Mouse (Mus musculus) limb, embryonic 13.5 days (tissue): Measurements from ENCODE around the gene Il10rb. TPM values are rescaled to one million over a fixed set of nuclear protein-coding genes. Genes with fewer than 3 reads are reported as not detected.
A peak's percentile ranks its signal among the peaks of the same experiment; 100 is the strongest.

Source experiments
- ATAC-seq: fragments of 200-750 bp; cut with Nextera tagmentation; 2 replicates; pipeline ENCODE4 v1.8.0; 2017; ENCODE audit warnings: low read depth, moderate number of reproducible peaks, moderate TSS enrichment; ENCODE audit not compliant: low FRiP score
- H3K27ac ChIP-seq: fragments of 300-500 bp; sonication (generic); 2 replicates; pipeline ENCODE4 v1.5.1; 2015; ENCODE audit warnings: inconsistent platforms, mild to moderate bottlenecking, moderate library complexity
- H3K27me3 ChIP-seq: fragments of 300-500 bp; sonication (generic); 2 replicates; pipeline ENCODE4 v1.6.1; 2015; ENCODE audit warnings: mild to moderate bottlenecking, inconsistent platforms
- H3K36me3 ChIP-seq: fragments of 300-500 bp; sonication (generic); 2 replicates; pipeline ENCODE4 v1.6.1; 2015; ENCODE audit warnings: inconsistent platforms, mild to moderate bottlenecking, moderate library complexity
- H3K4me1 ChIP-seq: fragments of 300-500 bp; sonication (generic); 2 replicates; pipeline ENCODE4 v1.6.1; 2015; ENCODE audit warnings: inconsistent platforms
- H3K4me2 ChIP-seq: fragments of 300-500 bp; sonication (generic); replicated peaks from 2 replicates; pipeline ENCODE4 v1.6.1; 2015; ENCODE audit warnings: inconsistent platforms, mild to moderate bottlenecking, moderate library complexity
- H3K4me3 ChIP-seq: fragments of 300-500 bp; sonication (generic); 2 replicates; pipeline ENCODE4 v1.5.1; 2015; ENCODE audit warnings: moderate library complexity, mild to moderate bottlenecking, inconsistent platforms
- H3K9ac ChIP-seq: fragments of 300-500 bp; sonication (generic); 2 replicates; pipeline ENCODE4 v1.6.1; 2015; ENCODE audit warnings: mild to moderate bottlenecking, inconsistent platforms
- H3K9me3 ChIP-seq: fragments of 300-500 bp; sonication (generic); 2 replicates; pipeline ENCODE4 v1.6.1; 2016; ENCODE audit warnings: inconsistent platforms
- WGBS: fragments of 180-500 bp; shearing (Covaris S2); methylation state at CpG from one replicate; pipeline ENCODE4 v1.1.7; 2015; 5-methylcytosine and 5-hydroxymethylcytosine counted together
- polyA plus RNA-seq: library from polyadenylated mRNA; unstranded; fragments of >200 nt; fragmentation: Nextera tagmentation; extraction: Ambion mirVana; gene quantifications from 2 replicates; pipeline ENCODE4 v1.2.1, GENCODE M21; 2015

Il10rb gene
- polyA plus RNA-seq, 1 experiment from 2014 or later: 18.2 TPM

GRCm38 (mm10) chr16:91461066-91461638 lies 55.2 kb downstream of the Il10rb start:
- H3K9me3 ChIP-seq: no peaks in the 10 kb centered on the region
- H3K9ac ChIP-seq: no peak overlapping the region
- H3K27me3 ChIP-seq: no peaks in the 10 kb centered on the region
- ATAC-seq: no peak
- H3K4me2 ChIP-seq: no peak overlapping the region
- no peak overlapping the region for H3K4me3 ChIP-seq
- H3K4me1 ChIP-seq: peaks cover 14% of the 10 kb centered on the region
- no peaks in the 10 kb centered on the region for H3K36me3 ChIP-seq
- 77% methylated on average over 11 of the region's 11 CpGs for WGBS
- H3K27ac ChIP-seq: no peak overlapping the region

- H3K27me3 ChIP-seq: no peaks in the 10 kb centered on the region
- WGBS: 56% methylated on average over 9 of the region's 9 CpGs
- H3K36me3 ChIP-seq: no peaks in the 10 kb centered on the region
- no peak overlapping the region for H3K4me2 ChIP-seq
- no peak for ATAC-seq
- H3K9ac ChIP-seq: no peak overlapping the region
- no peaks in the 10 kb centered on the region for H3K9me3 ChIP-seq
- no peak overlapping the region; the same call in 1 of the 2 replicates for H3K27ac ChIP-seq
- no peak overlapping the region for H3K4me3 ChIP-seq
- peaks cover 21% of the 10 kb centered on the region for H3K4me1 ChIP-seq
These were observed 55.8 kb downstream of the Il10rb start for GRCm38 (mm10) chr16:91461773-91462181.

GRCm38 (mm10) chr16:91462644-91463043 lies 56.7 kb downstream of the Il10rb start:
- WGBS: 68% methylated on average over 3 of the region's 3 CpGs

GRCm38 (mm10) chr16:91463400-91463799 lies 57.4 kb downstream of the Il10rb start:
- Histone ChIP-seq H3K4me2 (no peak overlapping the region), H3K27ac (no peak overlapping the region), H3K4me3 (no peak overlapping the region), H3K9me3 (no peaks in the 10 kb centered on the region), H3K9ac (no peak overlapping the region), H3K27me3 (no peaks in the 10 kb centered on the region), H3K36me3 (no peaks in the 10 kb centered on the region; the same call in 1 of the 2 replicates), H3K4me1 (peaks cover 22% of the 10 kb centered on the region)
- no peak for ATAC-seq
- WGBS: 80% methylated on average over 2 of the region's 2 CpGs

More at GRCm38 (mm10) chr16:91462644-91463043, 56.7 kb downstream of the Il10rb start:
- Histone ChIP-seq H3K36me3 (no peaks in the 10 kb centered on the region), H3K4me1 (peaks cover 22% of the 10 kb centered on the region), H3K9me3 (no peaks in the 10 kb centered on the region), H3K4me2 (no peak overlapping the region), H3K4me3 (no peak overlapping the region), H3K9ac (no peak overlapping the region), H3K27me3 (no peaks in the 10 kb centered on the region), H3K27ac (no peak overlapping the region)
- no peak for ATAC-seq

- no peak for ATAC-seq
- WGBS: 85% methylated on average over 4 of the region's 4 CpGs
- H3K4me3 ChIP-seq: peak overlapping the region; percentile 63
- H3K27ac ChIP-seq: no peak overlapping the region
- peaks cover 22% of the 10 kb centered on the region for H3K4me1 ChIP-seq
- H3K9me3 ChIP-seq: no peaks in the 10 kb centered on the region
- H3K9ac ChIP-seq: no peak overlapping the region
- H3K27me3 ChIP-seq: no peaks in the 10 kb centered on the region
- no peaks in the 10 kb centered on the region; the same call in 1 of the 2 replicates for H3K36me3 ChIP-seq
- H3K4me2 ChIP-seq: peak overlapping the region; percentile 90
These were observed 58.0 kb downstream of the Il10rb start for GRCm38 (mm10) chr16:91463836-91464400.

- Histone ChIP-seq H3K4me2 (peak overlapping the region; percentile 90), H3K4me3 (peak overlapping the region; percentile 63), H3K4me1 (peaks cover 22% of the 10 kb centered on the region), H3K36me3 (no peaks in the 10 kb centered on the region; the same call in none of the 2 replicates), H3K27ac (peak overlapping the region; percentile 44; the same call in 1 of the 2 replicates), H3K27me3 (no peaks in the 10 kb centered on the region), H3K9ac (peak overlapping the region; percentile 69), H3K9me3 (no peaks in the 10 kb centered on the region)
- WGBS: 2% methylated on average over 44 of the region's 44 CpGs
- ATAC-seq: peak; percentile 95
These were observed 58.9 kb downstream of the Il10rb start for GRCm38 (mm10) chr16:91464594-91465504.

- WGBS: 44% methylated on average over 13 of the region's 13 CpGs
- no peak for ATAC-seq
- H3K9ac ChIP-seq: peak overlapping the region; percentile 69
- no peaks in the 10 kb centered on the region for H3K9me3 ChIP-seq
- H3K27ac ChIP-seq: no peak overlapping the region
- H3K27me3 ChIP-seq: no peaks in the 10 kb centered on the region
- peak overlapping the region; percentile 90 for H3K4me2 ChIP-seq
- H3K4me1 ChIP-seq: peaks cover 22% of the 10 kb centered on the region
- no peaks in the 10 kb centered on the region; the same call in none of the 2 replicates for H3K36me3 ChIP-seq
- H3K4me3 ChIP-seq: peak overlapping the region; percentile 63
These were observed 59.7 kb downstream of the Il10rb start for GRCm38 (mm10) chr16:91465505-91466240.

- WGBS: 44% methylated on average over 6 of the region's 6 CpGs
- peak overlapping the region; percentile 90 for H3K4me2 ChIP-seq
- H3K36me3 ChIP-seq: no peaks in the 10 kb centered on the region; the same call in none of the 2 replicates
- peaks cover 22% of the 10 kb centered on the region for H3K4me1 ChIP-seq
- H3K9me3 ChIP-seq: no peaks in the 10 kb centered on the region
- no peak overlapping the region for H3K4me3 ChIP-seq
- no peak for ATAC-seq
- H3K27ac ChIP-seq: no peak overlapping the region
- H3K27me3 ChIP-seq: no peaks in the 10 kb centered on the region
- H3K9ac ChIP-seq: no peak overlapping the region; the same call in 1 of the 2 replicates
These were observed 60.6 kb downstream of the Il10rb start for GRCm38 (mm10) chr16:91466566-91466965.

- WGBS: 75% methylated on average over 3 of the region's 3 CpGs
- Histone ChIP-seq H3K9me3 (no peaks in the 10 kb centered on the region), H3K27ac (no peak overlapping the region), H3K9ac (no peak overlapping the region), H3K36me3 (no peaks in the 10 kb centered on the region; the same call in none of the 2 replicates), H3K4me1 (peaks cover 15% of the 10 kb centered on the region), H3K4me3 (no peak overlapping the region), H3K27me3 (no peaks in the 10 kb centered on the region), H3K4me2 (no peak overlapping the region)
- ATAC-seq: no peak
These were observed 64.5 kb downstream of the Il10rb start for GRCm38 (mm10) chr16:91470470-91470869.

GRCm38 (mm10) chr16:91471481-91471880 lies 65.5 kb downstream of the Il10rb start:
- no peak for ATAC-seq
- H3K9me3 ChIP-seq: no peaks in the 10 kb centered on the region
- WGBS: 81% methylated on average over 6 of the region's 6 CpGs
- no peaks in the 10 kb centered on the region for H3K27me3 ChIP-seq
- H3K36me3 ChIP-seq: no peaks in the 10 kb centered on the region; the same call in none of the 2 replicates
- no peak overlapping the region for H3K9ac ChIP-seq
- no peak overlapping the region for H3K27ac ChIP-seq
- peaks cover 4% of the 10 kb centered on the region for H3K4me1 ChIP-seq
- H3K4me3 ChIP-seq: no peak overlapping the region
- no peak overlapping the region for H3K4me2 ChIP-seq
